Mouse (Mus musculus): ENCODE results near the gene Aadacl3.

DNA sequence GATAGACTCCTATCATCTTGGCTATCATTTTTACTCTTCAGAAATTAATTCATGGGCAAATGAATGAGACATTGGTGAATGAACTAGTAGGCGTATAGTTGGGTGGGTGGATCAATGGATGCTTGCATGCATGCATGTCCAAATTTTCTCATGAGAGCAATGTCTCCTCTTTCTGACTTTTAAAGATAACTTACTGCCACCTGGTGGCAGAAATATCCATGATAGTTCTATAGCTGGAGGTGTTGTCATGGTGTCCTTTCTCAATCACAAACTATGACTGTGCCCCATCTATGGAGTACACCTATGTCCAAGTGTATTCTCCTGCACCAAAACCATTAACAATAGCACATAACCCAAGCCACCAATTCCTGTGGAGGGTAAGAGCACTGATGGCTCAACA, 43.0 kb upstream of the Aadacl3 start:
- no peak for TF ChIP-seq CTCF (IDR thresholded peaks at IDR 0.05; ENCODE audit: low read depth, low read length)
- TF ChIP-seq POLR2A (IDR thresholded peaks at IDR 0.05; ENCODE audit: borderline replicate concordance, low read depth, low read length) = no peak
